Mouse (Mus musculus) forebrain, embryonic 11.5 days (tissue): Measurements from ENCODE around the gene Icam2. TPM values are rescaled to one million over a fixed set of nuclear protein-coding genes. Genes with fewer than 3 reads are reported as not detected.
"Not testable (repeated sequence)": the region's sequence is repeated elsewhere in the genome, so short reads cannot be mapped to it uniquely, and the experiment has no call there.

Experiments used
- ATAC-seq: fragments of 200-750 bp; cut with Nextera tagmentation; replicated peaks from 2 replicates; pipeline ENCODE4 v1.8.0; 2017; ENCODE audit warnings: moderate TSS enrichment; ENCODE audit not compliant: low FRiP score
- DNase-seq: peaks from one replicate; pipeline ENCODE4 v3.0.0-alpha.2; 2017; ENCODE audit warnings: low spot score
- H3K27ac ChIP-seq: fragments of 300-500 bp; sonication (generic); 2 replicates; pipeline ENCODE4 v1.5.1; 2014; ENCODE audit warnings: low read depth, low read length
- H3K27me3 ChIP-seq: fragments of 300-500 bp; sonication (generic); 2 replicates; pipeline ENCODE4 v1.6.1; 2014; ENCODE audit warnings: mild to moderate bottlenecking, low read length, mixed read lengths; ENCODE audit not compliant: control insufficient read depth, insufficient read depth
- H3K36me3 ChIP-seq: fragments of 300-500 bp; sonication (generic); 2 replicates; pipeline ENCODE4 v1.6.1; 2014; ENCODE audit warnings: mild to moderate bottlenecking, low read length, moderate library complexity, mixed read lengths; ENCODE audit not compliant: control insufficient read depth, insufficient read depth
- H3K4me1 ChIP-seq: fragments of 300-500 bp; sonication (generic); replicated peaks from 2 replicates; pipeline ENCODE4 v1.6.1; 2014; ENCODE audit warnings: low read length, mixed read lengths; ENCODE audit not compliant: control insufficient read depth, insufficient read depth
- H3K4me2 ChIP-seq: fragments of 300-500 bp; sonication (generic); 2 replicates; pipeline ENCODE4 v1.6.1; 2014; ENCODE audit warnings: low read depth, mild to moderate bottlenecking, low read length, moderate library complexity, mixed read lengths; ENCODE audit not compliant: severe bottlenecking
- H3K4me3 ChIP-seq: fragments of 300-500 bp; sonication (generic); 2 replicates; pipeline ENCODE4 v1.5.1; 2014; ENCODE audit warnings: low read depth, low read length
- H3K9ac ChIP-seq: fragments of 300-500 bp; sonication (generic); 2 replicates; pipeline ENCODE4 v1.6.1; 2014; ENCODE audit warnings: low read length
- H3K9me3 ChIP-seq: fragments of 300-500 bp; sonication (generic); 2 replicates; pipeline ENCODE4 v1.6.1; 2016; ENCODE audit warnings: low read length, mixed read lengths; ENCODE audit not compliant: control insufficient read depth
- WGBS: fragments of 180-500 bp; shearing (Covaris S2); extraction: QIAGEN DNeasy Blood & Tissue Kit; methylation state at CpG from one replicate; pipeline ENCODE4 v1.1.7; 2014; 5-methylcytosine and 5-hydroxymethylcytosine counted together
- polyA plus RNA-seq: library from polyadenylated mRNA; unstranded; fragments of >200 nt; fragmentation: Nextera tagmentation; extraction: Ambion mirVana; gene quantifications from 2 replicates; pipeline ENCODE4 v1.2.1, GENCODE M21; 2014

The Icam2 gene
- polyA plus RNA-seq, 1 experiment from 2014 or later, result 14.1 TPM

- DNase-seq (no peak), ATAC-seq (no peak)
- H3K4me1 ChIP-seq, result no peaks in the 10 kb centered on the region
- no peak overlapping the region for H3K4me2 ChIP-seq
- 91% methylated on average over 8 of the region's 8 CpGs for WGBS
- no peaks in the 10 kb centered on the region for H3K9me3 ChIP-seq
- no peaks in the 10 kb centered on the region for H3K27me3 ChIP-seq
- no peaks in the 10 kb centered on the region for H3K36me3 ChIP-seq
- H3K4me3 ChIP-seq, result no peak overlapping the region
- H3K27ac ChIP-seq, result no peak overlapping the region
- H3K9ac ChIP-seq, result no peak overlapping the region
Observed at GRCm38 (mm10) chr11:106398481-106398880, 10.6 kb upstream of the Icam2 start.

DNA sequence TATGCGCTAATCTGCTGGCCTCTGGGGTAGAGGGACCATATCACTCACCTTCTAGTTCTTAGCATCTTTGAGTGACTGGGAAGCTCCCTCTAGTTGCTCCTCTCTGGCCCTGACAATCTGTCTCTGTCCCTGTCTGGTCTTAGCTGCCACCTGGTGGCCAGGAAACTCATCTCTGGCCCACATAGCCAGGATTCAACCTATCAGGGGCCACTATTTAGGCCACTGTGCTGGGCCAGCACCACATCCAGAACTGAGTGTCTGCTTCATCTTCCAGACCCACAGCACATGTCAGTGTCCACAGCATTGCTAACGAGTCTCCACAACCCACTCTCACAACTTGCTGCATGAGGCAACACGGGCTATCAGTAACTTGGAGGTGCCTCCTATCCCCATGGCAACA lies 9.8 kb upstream of the Icam2 start:
- ATAC-seq (no peak), DNase-seq (no peak)
- Histone ChIP-seq H3K4me3 (no peak overlapping the region), H3K9ac (no peak overlapping the region), H3K4me2 (no peak overlapping the region), H3K4me1 (no peaks in the 10 kb centered on the region), H3K27me3 (no peaks in the 10 kb centered on the region), H3K9me3 (no peaks in the 10 kb centered on the region), H3K27ac (no peak overlapping the region), H3K36me3 (no peaks in the 10 kb centered on the region)
- 78% methylated on average over 3 of the region's 3 CpGs for WGBS

GRCm38 (mm10) chr11:106394055-106394454 lies 6.2 kb upstream of the Icam2 start:
- H3K4me2 ChIP-seq, H3K27me3 ChIP-seq: not testable (repeated sequence)

DNA sequence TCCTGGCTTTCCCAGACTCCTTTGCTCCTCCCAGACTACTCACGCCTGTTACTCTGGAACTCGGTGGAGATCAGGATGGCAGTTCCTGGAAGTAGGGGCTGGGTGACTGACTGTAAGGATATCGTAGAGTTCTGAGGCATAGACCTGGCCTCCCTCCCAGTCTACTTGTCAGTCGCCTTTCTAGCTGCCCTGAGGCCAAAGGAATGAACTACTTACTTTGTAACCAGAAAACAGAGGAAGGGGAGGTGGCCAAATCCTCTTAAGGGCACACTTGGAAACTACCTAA lies 5.4 kb upstream of the Icam2 start:
- no peak overlapping the region for H3K27ac ChIP-seq
- H3K4me2 ChIP-seq, result no peak overlapping the region
- H3K36me3 ChIP-seq, result no peaks in the 10 kb centered on the region
- H3K4me1 ChIP-seq, result no peaks in the 10 kb centered on the region
- H3K9ac ChIP-seq, result no peak overlapping the region
- WGBS, result 72% methylated on average over 4 of the region's 4 CpGs
- ATAC-seq (no peak), DNase-seq (no peak)
- H3K27me3 ChIP-seq, result no peaks in the 10 kb centered on the region
- no peak overlapping the region for H3K4me3 ChIP-seq
- no peaks in the 10 kb centered on the region for H3K9me3 ChIP-seq

More at GRCm38 (mm10) chr11:106394055-106394454, 6.2 kb upstream of the Icam2 start:
- not testable (repeated sequence) for DNase-seq, H3K4me1 ChIP-seq, ATAC-seq, H3K9me3 ChIP-seq, H3K36me3 ChIP-seq, H3K27ac ChIP-seq, H3K9ac ChIP-seq, H3K4me3 ChIP-seq
- WGBS, result 97% methylated on average over 2 of the region's 2 CpGs

DNA sequence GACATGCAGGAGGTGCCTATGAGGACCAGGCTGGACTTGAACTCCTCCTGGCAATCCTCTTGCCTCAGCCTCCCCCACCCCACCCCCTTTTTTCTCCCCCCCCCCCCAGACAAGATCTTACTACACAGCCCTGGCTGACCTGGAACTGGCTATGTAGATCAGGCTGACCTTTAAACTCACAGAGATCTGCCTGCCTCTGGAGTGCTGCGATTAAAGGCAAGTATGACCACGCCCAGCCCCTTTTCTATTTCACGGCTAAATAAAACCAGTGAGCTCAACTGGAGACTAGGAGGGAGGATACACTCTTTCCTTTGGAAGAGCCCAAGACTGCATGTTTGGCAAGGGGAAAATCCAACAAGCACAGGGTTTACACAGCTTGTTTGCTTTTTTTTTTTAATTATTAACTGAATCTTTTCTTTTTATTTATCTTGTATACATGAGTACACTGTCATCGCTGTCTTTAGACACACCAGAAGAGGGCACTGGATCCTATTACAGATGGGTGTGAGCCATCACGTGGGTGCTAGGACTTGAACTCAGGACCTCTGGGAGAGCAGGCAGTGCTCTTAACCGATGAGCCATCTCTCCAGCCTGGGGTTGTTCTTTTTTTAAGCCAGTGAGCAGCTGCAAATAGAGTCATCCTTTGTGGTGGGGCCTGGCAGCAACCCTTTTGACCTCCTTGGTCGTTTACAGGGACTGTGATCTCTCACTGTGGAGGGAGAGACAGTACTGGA lies 4.9 kb upstream of the Icam2 start:
- H3K4me1 ChIP-seq, result no peaks in the 10 kb centered on the region
- 76% methylated on average over 7 of the region's 7 CpGs for WGBS

GRCm38 (mm10) chr11:106391546-106392188 lies 3.8 kb upstream of the Icam2 start:
- H3K4me1 ChIP-seq, result no peaks in the 10 kb centered on the region
- H3K9me3 ChIP-seq, result no peaks in the 10 kb centered on the region
- no peak overlapping the region for H3K4me3 ChIP-seq
- no peak overlapping the region for H3K9ac ChIP-seq
- no peaks in the 10 kb centered on the region for H3K36me3 ChIP-seq
- no peak overlapping the region for H3K4me2 ChIP-seq
- DNase-seq (peak; percentile 81), ATAC-seq (no peak)
- H3K27me3 ChIP-seq, result no peaks in the 10 kb centered on the region
- H3K27ac ChIP-seq, result no peak overlapping the region
- 32% methylated on average over 6 of the region's 6 CpGs for WGBS

More for the DNA sequence above, 4.9 kb upstream of the Icam2 start:
- no peak for DNase-seq
- no peaks in the 10 kb centered on the region for H3K36me3 ChIP-seq
- H3K9ac ChIP-seq, result no peak overlapping the region
- H3K27ac ChIP-seq, result no peak overlapping the region
- H3K9me3 ChIP-seq, result no peaks in the 10 kb centered on the region
- H3K4me2 ChIP-seq, result no peak overlapping the region
- no peaks in the 10 kb centered on the region for H3K27me3 ChIP-seq
- H3K4me3 ChIP-seq, result no peak overlapping the region
- ATAC-seq, result no peak

DNA sequence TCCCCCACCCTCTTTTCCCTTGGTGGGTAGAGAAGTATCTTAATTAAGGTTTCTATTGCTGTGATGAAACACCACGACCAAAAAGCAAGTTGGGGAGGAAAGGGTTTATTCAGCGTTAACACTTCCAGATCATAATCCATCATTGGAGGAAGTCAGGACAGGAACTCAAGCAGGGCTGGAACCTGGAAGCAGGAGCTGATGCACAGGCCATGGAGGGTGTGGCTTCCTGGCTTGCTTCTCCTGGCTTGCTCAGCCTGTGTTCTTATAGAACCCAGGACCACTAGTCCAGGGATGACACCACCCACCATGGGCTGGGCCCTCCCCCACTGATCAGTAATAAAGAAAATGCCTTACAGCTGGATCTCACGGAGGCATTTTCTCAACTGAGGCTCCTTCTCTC lies 2.9 kb upstream of the Icam2 start:
- H3K4me3 ChIP-seq, result no peak overlapping the region
- ATAC-seq, result no peak
- WGBS, result 78% methylated on average over 3 of the region's 3 CpGs

DNA sequence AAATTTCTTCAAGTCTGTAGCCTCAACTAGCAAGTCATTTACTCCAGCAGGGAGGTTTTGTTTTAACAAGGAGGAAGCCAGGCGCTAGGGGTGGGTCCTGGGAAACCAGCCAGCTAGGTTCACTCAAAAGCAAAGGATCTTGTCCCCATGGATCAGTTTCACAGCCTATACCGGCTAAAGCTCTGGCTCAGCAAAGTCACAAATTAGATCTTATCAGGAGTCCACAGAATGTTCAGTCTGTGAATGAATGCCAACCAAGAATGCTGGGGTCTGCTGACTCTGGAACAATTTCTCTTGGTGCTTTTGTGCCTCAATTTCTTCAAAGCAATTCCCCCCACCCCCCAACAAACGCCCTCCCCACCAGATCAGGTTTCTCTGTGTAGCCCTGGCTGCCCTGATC lies 1.7 kb upstream of the Icam2 start:
- H3K36me3 ChIP-seq, result no peaks in the 10 kb centered on the region
- no peak overlapping the region for H3K4me3 ChIP-seq
- no peaks in the 10 kb centered on the region for H3K27me3 ChIP-seq
- no peaks in the 10 kb centered on the region for H3K9me3 ChIP-seq
- no peak for ATAC-seq
- H3K9ac ChIP-seq, result no peak overlapping the region
- no peaks in the 10 kb centered on the region for H3K4me1 ChIP-seq
- no peak overlapping the region for H3K4me2 ChIP-seq
- H3K27ac ChIP-seq, result no peak overlapping the region
- WGBS, result 45% methylated on average over 3 of the region's 3 CpGs
- no peak for DNase-seq

More for the DNA sequence above, 2.9 kb upstream of the Icam2 start:
- Histone ChIP-seq H3K27ac (no peak overlapping the region), H3K9me3 (no peaks in the 10 kb centered on the region), H3K9ac (no peak overlapping the region), H3K4me1 (no peaks in the 10 kb centered on the region), H3K4me2 (no peak overlapping the region), H3K36me3 (no peaks in the 10 kb centered on the region), H3K27me3 (no peaks in the 10 kb centered on the region)
- no peak for DNase-seq

DNA sequence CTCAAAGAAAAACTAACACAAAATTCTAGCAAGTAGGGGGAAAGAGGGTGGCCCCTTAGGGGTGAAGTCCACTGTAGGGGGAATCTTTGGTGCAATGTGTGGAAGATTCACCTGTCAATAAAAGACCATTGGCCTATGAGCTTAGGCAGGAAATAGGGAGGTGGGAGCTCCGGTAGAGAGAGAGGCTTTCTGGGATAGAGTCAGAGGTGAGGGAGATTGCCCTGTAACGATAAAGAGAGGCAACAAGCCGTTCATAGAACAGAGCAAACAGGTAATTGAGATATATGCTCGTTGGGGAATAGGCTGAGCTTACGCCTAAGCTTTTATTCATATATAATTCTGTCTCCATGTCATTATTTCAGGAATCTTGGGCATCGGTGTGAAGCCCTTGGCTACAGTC lies 855 bp downstream of the Icam2 start:
- H3K4me1 ChIP-seq, result no peaks in the 10 kb centered on the region

More for the DNA sequence above, 855 bp downstream of the Icam2 start:
- H3K4me2 ChIP-seq, result no peak overlapping the region
- H3K4me3 ChIP-seq, result no peak overlapping the region
- no peak for ATAC-seq
- no peak overlapping the region for H3K27ac ChIP-seq
- no peak overlapping the region for H3K9ac ChIP-seq
- no peaks in the 10 kb centered on the region for H3K9me3 ChIP-seq
- 88% methylated on average over 6 of the region's 6 CpGs for WGBS
- no peaks in the 10 kb centered on the region for H3K27me3 ChIP-seq
- no peaks in the 10 kb centered on the region for H3K36me3 ChIP-seq
- DNase-seq, result no peak
